Mouse (Mus musculus): ENCODE results near the gene Gm11756. TPM values are rescaled to one million over a fixed set of nuclear protein-coding genes. Genes with fewer than 3 reads are reported as not detected.
"Not testable (repeated sequence)": the region's sequence is repeated elsewhere in the genome, so short reads cannot be mapped to it uniquely, and the experiment has no call there.

The Gm11756 gene
- polyA plus RNA-seq (2012; rRNA removed) = not detected in 2 replicates

GRCm38 (mm10) chr4:73920660-73921059 lies at the start of gene Gm11756:
Gm11756 (minus strand) TSS chr4:73920760.
- H3K4me1 ChIP-seq (ENCODE audit: control insufficient read depth, insufficient read depth, low read length); DNase-seq; H3K27ac ChIP-seq (ENCODE audit: insufficient read depth, low read depth, low read length); H3K27me3 ChIP-seq (replicated peaks; ENCODE audit: control insufficient read depth, insufficient read depth, low read length); H3K36me3 ChIP-seq (ENCODE audit: control insufficient read depth, insufficient read depth, low read length); H3K4me3 ChIP-seq (ENCODE audit: insufficient read depth, low read depth, low read length): not testable (repeated sequence)
- 85% methylated on average over 6 of the region's 6 CpGs for WGBS

GRCm38 (mm10) chr4:73950375-73950896 lies 29.9 kb upstream of the Gm11756 start, which contains the start of gene 2310002L09Rik:
2310002L09Rik (minus strand) TSS chr4:73950846.
- Histone ChIP-seq H3K4me1 (ENCODE audit: control insufficient read depth, insufficient read depth, low read length) (no peaks in the 10 kb centered on the region), H3K4me3 (ENCODE audit: insufficient read depth, low read depth, low read length) (no peak within 1 kb of the TSS), H3K27ac (ENCODE audit: insufficient read depth, low read depth, low read length) (no peak within 1 kb of the TSS), H3K36me3 (ENCODE audit: control insufficient read depth, insufficient read depth, low read length) (no peaks in the 10 kb centered on the region), H3K27me3 (replicated peaks; ENCODE audit: control insufficient read depth, insufficient read depth, low read length) (no peaks in the 10 kb centered on the region)
- DNase-seq = no peak
- 71% methylated on average over 8 of the region's 8 CpGs for WGBS
- TF ChIP-seq CTCF (conservative IDR thresholded peaks at IDR 0.05; ENCODE audit: insufficient read depth, insufficient read length, low read depth, low read length) (no peak), POLR2A (IDR thresholded peaks at IDR 0.05; ENCODE audit: low read depth, low read length) (no peak)

- H3K27me3 ChIP-seq (replicated peaks; ENCODE audit: control insufficient read depth, insufficient read depth, low read length); H3K36me3 ChIP-seq (ENCODE audit: control insufficient read depth, insufficient read depth, low read length); H3K4me1 ChIP-seq (ENCODE audit: control insufficient read depth, insufficient read depth, low read length); H3K4me3 ChIP-seq (ENCODE audit: insufficient read depth, low read depth, low read length); H3K27ac ChIP-seq (ENCODE audit: insufficient read depth, low read depth, low read length); DNase-seq: not testable (repeated sequence)
- WGBS = no CpG with 5 or more reads among the region's 4 CpGs
Measured at GRCm38 (mm10) chr4:73905853-73906252, 14.7 kb downstream of the Gm11756 start, which contains the start of gene Gm13871. Gm13871 (minus strand) TSS chr4:73905953.

GRCm38 (mm10) chr4:73891012-73891411 lies 29.5 kb downstream of the Gm11756 start, which contains the start of gene Gm11757:
Gm11757 (minus strand) TSS chr4:73891112.
- H3K4me3 ChIP-seq (ENCODE audit: insufficient read depth, low read depth, low read length); H3K36me3 ChIP-seq (ENCODE audit: control insufficient read depth, insufficient read depth, low read length); H3K27me3 ChIP-seq (replicated peaks; ENCODE audit: control insufficient read depth, insufficient read depth, low read length); H3K27ac ChIP-seq (ENCODE audit: insufficient read depth, low read depth, low read length); DNase-seq; H3K4me1 ChIP-seq (ENCODE audit: control insufficient read depth, insufficient read depth, low read length): not testable (repeated sequence)
- WGBS = no CpG with 5 or more reads among the region's 4 CpGs

GRCm38 (mm10) chr4:73876166-73876565 lies 44.4 kb downstream of the Gm11756 start, which contains the start of gene Gm11758:
Gm11758 (minus strand) TSS chr4:73876266.
- H3K4me3 ChIP-seq (ENCODE audit: insufficient read depth, low read depth, low read length); H3K36me3 ChIP-seq (ENCODE audit: control insufficient read depth, insufficient read depth, low read length); H3K27me3 ChIP-seq (replicated peaks; ENCODE audit: control insufficient read depth, insufficient read depth, low read length); H3K27ac ChIP-seq (ENCODE audit: insufficient read depth, low read depth, low read length); DNase-seq; H3K4me1 ChIP-seq (ENCODE audit: control insufficient read depth, insufficient read depth, low read length): not testable (repeated sequence)
- no CpG with 5 or more reads among the region's 4 CpGs for WGBS

Other genes starting within 250 kb of the Gm11756 start
- not detected in 2 replicates for gene Gm428, start 237.2 kb downstream of the Gm11756 start, polyA plus RNA-seq (2012; rRNA removed)
- gene Rasef, start 129.8 kb downstream of the Gm11756 start, polyA plus RNA-seq (2012; rRNA removed) = 0.61 and 0.71 TPM in 2 replicates
- gene Gm11758, start 44.5 kb downstream of the Gm11756 start, polyA plus RNA-seq (2012; rRNA removed) = not detected in 2 replicates
- gene Gm11757, start 29.6 kb downstream of the Gm11756 start, polyA plus RNA-seq (2012; rRNA removed) = not detected in 2 replicates
- not detected in 2 replicates for gene Gm13871, start 14.8 kb downstream of the Gm11756 start, polyA plus RNA-seq (2012; rRNA removed)
- 0.84 TPM in 1 of 2 replicates, not detected in the other for gene 2310002L09Rik, start 30.1 kb upstream of the Gm11756 start, polyA plus RNA-seq (2012; rRNA removed)
- gene Frmd3, start 92.7 kb upstream of the Gm11756 start, polyA plus RNA-seq (2012; rRNA removed) = 0.07 and 0.08 TPM in 2 replicates

All from kidney, adult 2 months (tissue).